Mouse (Mus musculus) olfactory bulb, adult 2 months (tissue): ENCODE results near the gene Col4a5.

Source experiments
- CTCF ChIP-seq: fragments of 200-500 bp; IDR thresholded peaks from 2 replicates; pipeline ENCODE4 v1.5.1; 2012; ENCODE audit warnings: low read depth, mild to moderate bottlenecking, low read length, moderate library complexity; ENCODE audit not compliant: insufficient read depth
- POLR2A ChIP-seq: fragments of 200-500 bp; IDR thresholded peaks from 2 replicates; pipeline ENCODE4 v1.6.1; 2012; ENCODE audit warnings: mild to moderate bottlenecking, low read depth, low read length, moderate library complexity; ENCODE audit not compliant: insufficient read depth

DNA sequence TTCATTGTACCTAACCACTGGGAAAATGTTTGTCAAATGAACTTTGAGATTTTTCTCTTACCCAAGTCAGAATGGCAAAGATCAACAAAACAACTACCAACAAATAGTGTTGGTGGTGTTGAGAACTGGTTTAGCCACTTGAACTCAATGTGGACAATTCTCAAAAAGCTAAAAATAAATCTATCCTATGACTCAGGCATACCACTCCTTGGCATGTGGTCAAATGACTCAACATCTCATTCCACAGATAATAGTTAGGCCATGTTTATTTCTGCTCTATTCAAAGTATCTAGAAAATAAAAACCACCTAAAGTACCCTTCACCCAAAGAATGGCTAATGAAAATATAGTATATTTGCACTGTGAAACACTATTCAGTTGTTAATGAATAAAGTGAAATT is 58.3 kb downstream of the Col4a5 start:
- TF ChIP-seq CTCF (no peak), POLR2A (no peak)
